Mouse (Mus musculus): Measurements from ENCODE around the gene Tcf7l2.

The Tcf7l2 gene

GRCm38 (mm10) chr19:55759006-55759405, 17.4 kb downstream of the Tcf7l2 start:
- DNase-seq: no peak

DNA sequence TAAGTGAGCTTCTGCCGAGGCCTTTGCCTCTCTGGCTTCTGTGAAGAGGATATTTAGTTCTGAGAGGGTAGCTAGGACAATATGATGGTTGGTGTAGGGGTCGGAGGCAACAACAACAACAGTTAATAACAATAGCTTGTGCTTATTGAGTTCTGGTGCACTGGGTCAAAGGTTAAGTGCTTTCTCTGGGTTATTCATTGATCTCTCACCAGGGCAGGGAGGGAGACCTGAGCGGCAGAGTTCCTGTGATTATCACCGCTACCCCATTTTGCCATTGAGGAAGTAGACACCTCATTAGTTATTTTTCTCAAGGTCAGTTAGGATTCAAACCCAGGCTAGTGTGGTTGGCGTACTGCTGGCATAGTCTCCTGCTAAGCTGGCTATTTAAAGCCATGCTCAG, 19.5 kb downstream of the Tcf7l2 start:
- DNase-seq: no peak

DNA sequence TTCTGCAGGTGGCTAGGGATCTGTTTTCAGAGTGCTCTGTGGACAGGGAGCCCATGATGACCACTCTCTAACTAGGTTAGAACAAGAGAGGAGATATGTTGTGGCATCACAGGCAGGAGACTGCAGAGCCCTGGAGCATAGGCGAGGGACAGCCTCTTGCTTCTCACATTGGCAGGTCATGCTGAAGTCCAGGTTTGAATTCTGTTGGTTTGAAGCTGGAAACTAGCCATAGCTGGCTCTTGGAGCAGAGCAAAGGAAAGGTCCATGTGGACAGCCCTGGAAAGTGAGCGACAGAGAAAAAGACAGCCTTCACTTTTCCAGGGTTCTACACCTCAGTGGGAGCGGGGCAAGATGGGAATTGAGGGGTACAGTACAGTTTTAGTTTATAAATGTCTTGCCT, 20.6 kb downstream of the Tcf7l2 start:
- no peak for DNase-seq

DNA sequence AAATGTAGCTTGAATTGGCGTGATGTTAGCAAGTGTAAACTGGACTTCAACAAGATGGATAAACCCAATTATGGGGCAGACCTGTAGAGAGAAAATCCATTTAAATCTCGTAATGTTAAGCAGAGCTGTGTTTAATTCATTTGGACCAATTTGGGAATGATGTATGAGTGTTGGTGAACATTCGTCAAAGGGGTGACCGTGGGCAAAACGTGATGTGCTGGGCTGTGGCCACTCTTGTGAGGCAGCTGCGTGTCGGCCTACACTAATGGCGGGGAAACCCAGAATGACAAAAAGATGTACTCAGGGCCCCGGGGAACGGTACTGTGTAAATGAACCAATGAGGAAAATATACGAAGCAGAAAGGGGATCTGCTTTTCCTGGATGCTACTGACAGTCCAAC, 24.2 kb downstream of the Tcf7l2 start:
- no peak for DNase-seq

DNA sequence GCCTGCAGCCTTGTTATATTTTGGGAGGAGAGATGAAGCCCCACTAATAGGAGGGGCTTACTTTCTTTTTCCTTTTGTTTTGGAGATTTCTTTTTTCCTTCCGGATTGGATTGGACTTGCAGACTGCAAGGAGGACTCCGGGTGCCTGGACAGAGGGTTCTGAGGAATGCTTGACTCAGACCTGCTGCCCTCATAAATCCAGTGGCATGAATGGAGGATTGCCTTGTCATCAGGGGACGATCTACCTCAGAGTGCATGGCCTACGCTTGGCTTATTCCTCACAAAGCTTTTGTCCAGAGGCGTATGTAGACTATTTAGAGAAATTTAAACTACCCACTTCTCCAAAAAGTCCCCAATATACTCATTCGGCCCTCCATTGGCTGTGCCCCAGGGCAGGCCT, 25.5 kb downstream of the Tcf7l2 start:
- DNase-seq: no peak

DNA sequence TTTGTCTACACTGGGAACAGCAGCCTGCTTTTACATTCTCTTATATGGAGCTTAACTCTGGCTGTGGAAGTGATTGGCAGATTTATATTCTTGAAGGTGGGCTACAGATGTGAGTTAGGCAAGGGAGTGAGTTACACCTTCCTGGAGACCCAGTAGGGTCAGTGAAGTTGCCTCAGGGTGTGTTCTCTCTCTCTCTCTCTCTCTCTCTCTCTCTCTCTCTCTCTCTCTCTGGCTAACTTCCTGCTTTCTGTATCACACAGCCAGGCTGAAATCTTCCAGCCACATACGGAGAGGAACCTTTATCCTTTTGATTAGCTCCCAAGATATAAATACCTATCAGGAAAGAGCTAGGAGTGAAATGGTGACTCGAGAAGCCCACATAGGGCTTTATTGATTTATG, 26.0 kb downstream of the Tcf7l2 start:
- DNase-seq: no peak

DNA sequence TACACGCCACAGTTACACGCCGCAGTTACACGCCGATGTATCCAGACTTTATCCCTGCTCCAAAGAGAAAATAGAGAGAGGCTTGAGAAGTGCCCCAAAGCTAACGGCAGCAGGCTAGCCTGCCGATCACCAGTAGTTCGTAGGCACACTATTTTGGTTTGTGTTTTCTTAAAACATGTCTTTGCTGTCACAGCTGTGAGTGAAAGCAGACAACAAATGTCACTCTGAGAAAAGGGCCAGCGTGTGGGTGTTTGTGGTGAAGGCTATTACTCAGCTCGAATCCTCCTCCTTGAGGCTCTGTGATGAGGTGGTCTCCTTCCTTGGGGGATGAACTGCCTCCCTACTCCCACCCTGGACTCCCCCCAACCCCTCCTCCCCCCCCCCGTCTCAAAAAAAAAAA, 26.6 kb downstream of the Tcf7l2 start:
- no peak for DNase-seq

DNA sequence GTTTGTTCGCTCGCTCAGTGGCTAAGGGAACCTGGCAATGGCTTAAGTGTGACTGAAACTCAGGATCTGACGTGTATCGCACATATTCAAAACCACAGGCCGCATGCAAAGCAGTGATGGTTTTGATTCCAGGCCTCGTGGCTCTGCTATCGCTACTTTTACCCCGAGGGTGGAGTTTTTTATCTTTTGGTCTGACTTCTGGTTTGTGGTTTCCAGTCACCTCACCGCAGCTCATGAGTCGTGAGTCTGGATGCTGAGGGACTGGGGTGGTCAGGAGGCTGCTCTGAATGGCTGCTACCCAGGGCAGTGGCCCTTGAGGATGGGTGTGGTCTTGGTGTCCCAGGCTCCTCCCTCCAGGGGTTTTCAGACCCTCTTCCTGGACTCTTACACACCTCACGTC, 27.3 kb downstream of the Tcf7l2 start:
- DNase-seq: no peak

DNA sequence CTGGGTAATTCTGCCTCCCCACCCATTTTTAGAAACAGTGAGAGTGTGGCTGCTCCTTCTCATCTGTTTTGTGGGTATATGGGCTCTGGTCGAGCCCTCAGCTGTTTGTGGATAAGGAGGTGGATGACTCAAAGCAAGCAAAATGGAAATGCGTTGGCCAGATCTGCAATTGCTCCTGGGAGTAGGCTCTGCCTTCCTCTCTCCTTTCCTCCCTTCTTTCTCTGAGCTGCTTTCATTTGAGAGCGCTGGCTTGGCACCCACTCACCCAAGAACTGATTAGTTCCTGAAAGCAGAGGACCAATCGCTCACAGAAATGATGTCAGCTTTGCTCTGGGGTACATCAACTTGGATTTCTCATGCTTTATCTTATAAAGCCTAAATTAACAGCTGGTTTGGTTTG, 32.7 kb downstream of the Tcf7l2 start:
- DNase-seq: no peak

- DNase-seq: no peak
Measured at GRCm38 (mm10) chr19:55774824-55775223, 33.2 kb downstream of the Tcf7l2 start.

- no peak for DNase-seq
Measured at GRCm38 (mm10) chr19:55779871-55780270, 38.3 kb downstream of the Tcf7l2 start.

- no peak for DNase-seq
Measured at GRCm38 (mm10) chr19:55781087-55781486, 39.5 kb downstream of the Tcf7l2 start.

DNA sequence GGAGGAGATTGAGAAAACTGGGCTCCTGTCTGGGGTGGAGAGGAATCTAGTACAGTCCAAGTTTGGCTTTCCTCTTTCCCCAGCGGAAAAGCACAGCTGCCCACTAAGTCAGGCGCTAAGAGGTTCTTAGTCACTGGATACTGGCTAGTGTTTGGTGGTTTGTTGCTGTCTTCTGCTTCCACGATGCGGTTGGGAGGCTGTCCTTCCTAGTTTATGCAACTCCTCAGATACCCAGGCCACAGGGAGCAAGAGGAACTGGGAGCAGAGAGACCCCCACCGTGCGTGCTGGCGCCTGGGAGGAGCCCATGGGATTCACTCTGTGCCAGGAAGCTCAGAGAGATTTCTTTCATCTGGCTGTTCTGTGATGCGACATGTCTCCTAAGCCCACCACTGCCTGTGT, 40.1 kb downstream of the Tcf7l2 start:
- DNase-seq: no peak

DNA sequence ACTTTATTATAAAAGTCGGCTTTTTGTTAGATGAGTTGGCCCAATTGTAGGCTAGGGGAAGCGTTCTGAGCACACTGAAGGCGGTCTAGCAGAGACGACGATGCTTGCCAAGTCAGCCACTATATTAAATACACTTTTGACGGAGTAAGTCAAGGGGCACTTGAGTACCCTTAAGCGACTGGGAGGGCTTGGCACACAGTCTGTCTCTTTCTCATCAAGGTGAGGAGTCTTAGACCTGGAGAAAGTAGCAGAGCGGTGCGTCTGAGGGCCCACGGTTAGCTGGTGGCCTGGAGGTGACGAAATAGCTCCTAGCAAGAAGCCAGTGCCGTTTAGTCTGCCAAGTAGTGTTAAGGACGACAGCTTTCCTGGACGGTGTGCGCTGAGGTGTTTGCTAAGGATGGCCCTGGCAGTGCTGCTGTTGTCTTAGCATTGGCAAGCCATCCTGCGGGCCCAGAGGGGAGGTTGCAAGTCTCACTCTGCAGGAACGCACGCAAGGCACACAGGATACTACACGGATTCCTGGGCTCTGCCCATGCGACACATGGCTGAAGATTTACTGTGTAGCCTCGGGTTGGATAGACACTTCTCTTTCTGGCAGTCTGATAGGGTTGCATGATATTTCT, 43.3 kb downstream of the Tcf7l2 start:
- no peak for DNase-seq

GRCm38 (mm10) chr19:55787420-55787819, 45.8 kb downstream of the Tcf7l2 start:
- DNase-seq: peak; percentile 12

DNA sequence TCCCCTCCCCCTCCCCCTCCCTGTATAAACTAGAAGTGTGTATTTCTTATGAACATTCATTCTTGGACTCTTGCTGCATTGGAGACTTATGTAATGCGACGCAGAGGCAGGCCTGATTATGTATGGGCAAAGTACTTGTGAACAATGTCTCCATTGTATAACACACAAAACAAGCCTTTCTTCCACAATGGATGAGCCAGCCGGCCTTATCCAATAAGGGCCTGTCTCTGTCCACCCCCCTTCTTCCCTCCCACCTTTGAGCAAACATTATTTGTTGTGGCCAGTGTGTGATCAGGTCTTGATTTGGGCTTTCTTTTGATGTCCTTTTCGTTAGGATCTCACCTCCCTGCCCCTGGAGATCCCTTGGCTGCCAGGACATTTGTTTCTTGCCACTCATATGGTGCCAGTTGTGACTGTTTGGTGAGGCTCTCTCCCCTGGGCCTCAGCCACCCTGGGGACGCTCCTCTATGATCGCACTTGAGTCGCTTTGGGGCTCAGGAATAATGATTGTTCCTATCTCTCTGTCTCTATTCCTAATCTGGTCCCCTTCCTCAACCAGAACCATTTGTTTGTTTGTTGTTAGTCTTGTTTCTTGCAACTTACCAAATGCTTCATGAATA, 46.8 kb downstream of the Tcf7l2 start:
- no peak for DNase-seq

- DNase-seq: no peak
Measured at GRCm38 (mm10) chr19:55788905-55789295, 47.3 kb downstream of the Tcf7l2 start.

GRCm38 (mm10) chr19:55789838-55790237, 48.2 kb downstream of the Tcf7l2 start:
- no peak for DNase-seq

DNA sequence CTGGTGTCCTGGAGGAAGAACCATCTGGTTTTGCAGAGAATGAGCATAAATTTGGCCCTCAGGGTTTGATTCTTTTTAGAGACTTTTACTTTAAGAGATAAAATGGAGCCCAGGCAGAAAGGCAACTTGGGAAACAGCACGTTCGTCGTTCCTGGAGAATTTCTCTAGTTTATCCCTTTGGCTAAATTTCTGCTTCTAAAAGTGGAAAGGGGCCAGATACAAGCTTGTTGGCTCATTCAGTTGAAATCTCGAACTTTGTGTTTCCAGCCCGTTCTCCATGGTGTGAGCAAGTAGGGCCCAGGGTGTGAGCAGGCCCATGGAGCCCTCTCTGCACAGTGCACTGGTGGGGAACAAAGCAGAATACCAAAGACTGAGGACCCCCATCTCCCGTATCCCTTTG, 49.7 kb downstream of the Tcf7l2 start:
- DNase-seq: no peak

DNA sequence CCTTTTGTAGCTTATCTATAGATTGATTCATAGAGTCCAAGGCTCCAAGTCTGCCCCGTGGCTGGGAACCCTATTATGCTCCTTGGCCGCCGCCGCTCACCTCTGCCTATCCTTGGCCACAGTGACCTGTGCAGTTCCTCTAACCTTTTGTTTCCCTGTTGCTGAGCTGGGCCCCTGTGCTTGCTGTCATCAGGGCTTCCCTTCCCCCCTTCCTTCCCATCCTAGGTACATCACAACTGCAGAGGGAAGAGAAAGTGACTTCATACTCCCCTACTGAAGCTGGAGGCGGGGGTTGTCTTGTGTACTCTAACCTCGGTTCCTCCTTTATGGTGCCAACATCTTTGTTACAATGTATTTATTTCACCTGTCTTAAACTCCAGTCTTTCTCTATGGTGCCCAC, 50.3 kb downstream of the Tcf7l2 start:
- peak; percentile 14 for DNase-seq

DNA sequence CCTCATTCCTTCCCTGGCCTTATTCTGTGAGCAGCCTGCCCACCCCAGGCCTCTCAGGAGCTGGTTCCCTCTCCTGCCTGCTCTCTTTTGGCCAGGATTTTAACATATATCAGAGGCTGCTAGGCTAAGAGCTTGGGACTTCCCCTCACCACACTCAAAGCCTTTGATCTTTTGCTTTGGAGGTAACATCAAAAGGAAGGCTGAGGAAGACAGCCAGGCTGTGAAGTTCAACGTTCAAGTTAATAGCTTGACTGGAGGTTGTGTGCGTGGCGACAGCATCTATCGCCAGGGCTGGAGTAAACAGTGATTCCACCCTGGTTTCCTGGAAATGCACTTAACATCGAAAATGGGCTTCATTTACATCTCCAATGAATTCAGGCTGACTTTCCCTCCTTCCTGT, 51.0 kb downstream of the Tcf7l2 start:
- peak; percentile 45 for DNase-seq

- no peak for DNase-seq
Measured at GRCm38 (mm10) chr19:55793029-55793428, 51.4 kb downstream of the Tcf7l2 start.

- no peak for DNase-seq
Measured at GRCm38 (mm10) chr19:55794194-55794945, 52.8 kb downstream of the Tcf7l2 start.

GRCm38 (mm10) chr19:55794946-55795340, 53.3 kb downstream of the Tcf7l2 start:
- DNase-seq: no peak

Data from thymus, postnatal 14 days (tissue).